Mouse (Mus musculus) T-helper 1 cell (primary cell): ENCODE measurements at regions not wholly inside any gene's neighbourhood (a gene's known extent, or its start where the extent isn't known, plus 50 kb on each side); places are given as distances from the start of the nearest gene placed in this dataset.
"Not testable (repeated sequence)": the region's sequence is repeated elsewhere in the genome, so short reads cannot be mapped to it uniquely, and the experiment has no call there.

Source experiments
- in situ Hi-C: fragments of 300-600 bp; cut with MboI, MseI; formaldehyde crosslinking; loops from one replicate; pipeline ENCODE4 v1.15.1; 2025; ENCODE audit warnings: high pct_unique_total_duplicates

GRCm38 (mm10) chr13:10867864-10868263, 507.2 kb upstream of the Chrm3 start:
- in situ Hi-C loops: no loop called here

GRCm38 (mm10) chr13:10855947-10856561, 495.4 kb upstream of the Chrm3 start:
- in situ Hi-C loops: not testable (repeated sequence)

DNA sequence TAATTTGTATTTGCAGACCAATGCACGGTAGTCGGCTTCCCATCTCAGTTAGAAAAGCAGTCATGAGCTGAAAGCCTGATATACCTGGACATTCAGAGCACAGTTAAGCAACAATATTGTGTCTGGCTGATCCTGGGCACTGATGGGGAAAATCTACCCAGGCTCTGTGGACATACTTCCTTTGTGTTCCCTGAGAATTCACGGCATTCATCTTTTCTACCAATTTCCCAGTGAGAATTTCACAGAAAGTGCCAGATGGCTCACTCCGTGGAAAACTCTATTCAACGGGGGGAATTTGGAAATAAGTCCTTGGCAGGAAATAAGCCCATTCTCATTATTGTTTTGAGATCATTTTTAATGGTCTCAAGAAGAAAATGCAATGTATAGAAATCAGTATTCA, 484.6 kb upstream of the Chrm3 start:
- in situ Hi-C loops: no loop called here

GRCm38 (mm10) chr13:10799351-10799913, 438.8 kb upstream of the Chrm3 start:
- in situ Hi-C loops: no loop called here
